Mouse (Mus musculus): ENCODE measurements around the gene Veph1.

DNA sequence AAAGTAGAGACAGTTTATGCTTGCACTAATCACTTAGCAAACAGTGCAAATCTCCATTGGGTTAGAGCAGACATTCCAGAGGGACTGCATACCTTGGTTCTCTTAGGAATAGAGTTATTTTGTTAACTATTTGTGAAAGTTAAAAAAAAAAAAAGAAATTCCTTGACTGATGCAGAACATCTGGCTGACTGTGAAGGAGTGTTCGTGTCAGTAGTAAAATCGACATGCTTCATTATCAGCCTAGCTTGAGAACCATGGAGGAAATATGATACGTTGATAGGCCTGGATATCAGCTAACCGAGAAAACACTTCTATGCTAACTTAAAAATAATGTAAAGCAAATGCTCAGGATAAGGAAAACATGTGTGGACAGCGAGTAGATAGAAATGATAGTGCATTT is 191.1 kb downstream of the Veph1 start:
- TF ChIP-seq CTCF (IDR thresholded peaks at IDR 0.05; ENCODE audit: insufficient read depth, low read length) (no peak), POLR2A (IDR thresholded peaks at IDR 0.05; ENCODE audit: borderline replicate concordance, extremely low read depth, low read depth, low read length) (no peak)
